Mouse (Mus musculus) adrenal gland (tissue): Measurements from ENCODE around the gene Creld1.

Experiments used
- intact Hi-C: fragments of 180-260 bp; cut with DNase I; formaldehyde crosslinking; loops from one replicate; pipeline ENCODE4 v1.15.1; 2025

The Creld1 gene

DNA sequence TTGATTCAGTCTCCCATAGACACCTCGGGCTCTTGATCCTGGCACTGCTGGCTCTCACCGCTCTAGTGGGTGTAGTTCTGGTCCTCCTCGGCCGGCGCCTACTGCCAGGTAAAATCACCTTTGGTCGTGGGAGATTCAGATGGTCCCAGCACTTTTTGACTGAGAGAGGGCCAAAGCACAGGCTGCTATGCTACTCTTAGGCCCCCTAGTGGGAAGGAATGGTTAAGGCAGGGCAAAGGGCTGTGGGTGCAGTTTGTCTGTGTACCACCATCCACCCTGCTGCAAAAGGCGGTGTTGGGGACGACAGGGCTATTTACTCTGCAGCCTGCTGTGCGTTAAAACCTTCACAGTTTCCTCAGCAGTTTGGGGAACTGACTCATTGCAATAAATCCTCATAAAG is 14.1 kb upstream of the Creld1 start:
- intact Hi-C loops: no loop called here

- intact Hi-C loops: no loop called here
Observed at GRCm38 (mm10) chr6:113469432-113469831, 13.7 kb upstream of the Creld1 start.

GRCm38 (mm10) chr6:113471297-113471936 is 11.7 kb upstream of the Creld1 start, which contains the start of gene Il17rc:
Gene Il17rc, plus strand, starts transcription at chr6:113471427.
- intact Hi-C loops: no loop called here

GRCm38 (mm10) chr6:113472061-113472460 is 11.0 kb upstream of the Creld1 start:
- intact Hi-C loops: no loop called here

- intact Hi-C loops: no loop called here
Observed at GRCm38 (mm10) chr6:113473246-113473645, 9.9 kb upstream of the Creld1 start.

- intact Hi-C loops: no loop called here
Observed at GRCm38 (mm10) chr6:113473715-113474114, 9.4 kb upstream of the Creld1 start.

DNA sequence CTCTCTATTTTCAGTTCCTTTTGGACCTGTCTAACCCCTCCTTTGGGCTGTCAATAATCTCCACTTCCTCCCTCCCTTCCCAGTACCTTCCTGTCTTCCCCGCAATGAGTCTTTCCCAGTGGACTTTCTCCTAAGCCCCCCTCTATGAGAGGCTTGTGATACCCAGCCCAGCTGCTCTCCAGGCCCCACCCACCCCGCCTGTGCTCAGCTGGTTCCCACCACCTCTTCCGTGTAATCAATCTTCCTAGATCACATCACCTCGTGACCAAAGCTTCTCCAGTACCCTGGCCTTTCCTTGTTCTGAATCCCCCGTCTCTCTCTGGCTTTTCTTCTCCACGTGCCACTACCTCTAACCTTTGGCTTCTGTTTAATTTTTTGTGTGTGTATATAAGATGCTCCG is 5.7 kb upstream of the Creld1 start:
- intact Hi-C loops: no loop called here

GRCm38 (mm10) chr6:113478906-113479305 is 4.2 kb upstream of the Creld1 start:
- intact Hi-C loops: no loop called here

DNA sequence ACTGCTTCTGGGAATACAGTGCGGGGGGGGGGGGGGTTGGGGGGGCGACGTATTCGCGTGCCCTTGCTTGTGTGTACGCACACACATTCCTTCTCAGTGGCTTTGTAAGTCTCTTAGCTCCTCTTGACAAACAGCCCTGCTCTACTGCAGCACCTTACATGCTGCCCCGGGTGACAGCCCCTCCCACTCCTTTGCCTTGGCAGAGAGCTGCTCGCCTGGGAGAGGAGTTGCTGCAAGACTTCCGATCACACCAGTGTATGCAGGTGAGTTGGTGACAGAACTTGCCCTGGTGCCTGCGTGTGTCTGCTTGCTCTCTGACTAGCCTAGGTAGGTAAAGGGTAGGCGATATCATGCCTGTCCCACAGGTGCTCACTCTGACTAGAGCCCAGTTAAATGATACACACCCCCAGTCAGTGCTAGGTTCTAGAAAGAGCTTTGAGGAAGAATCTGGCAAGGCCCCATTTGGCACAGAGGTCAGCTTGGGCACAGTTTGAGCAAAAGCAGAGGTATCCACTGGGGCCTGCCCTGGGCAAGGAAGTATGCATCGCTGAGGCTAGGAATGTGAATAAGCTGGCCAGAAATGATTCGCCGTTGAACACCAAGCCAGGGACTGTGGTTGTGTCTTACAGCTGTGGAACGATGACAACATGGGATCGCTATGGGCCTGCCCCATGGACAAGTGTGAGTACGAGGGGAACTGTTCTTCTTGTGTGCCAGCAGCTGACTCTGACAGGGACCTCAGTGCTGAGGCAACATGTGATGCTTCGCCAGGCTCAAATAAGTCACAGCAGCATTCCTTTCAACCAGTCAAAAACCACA is 2.3 kb upstream of the Creld1 start:
- intact Hi-C loops: no loop called here

DNA sequence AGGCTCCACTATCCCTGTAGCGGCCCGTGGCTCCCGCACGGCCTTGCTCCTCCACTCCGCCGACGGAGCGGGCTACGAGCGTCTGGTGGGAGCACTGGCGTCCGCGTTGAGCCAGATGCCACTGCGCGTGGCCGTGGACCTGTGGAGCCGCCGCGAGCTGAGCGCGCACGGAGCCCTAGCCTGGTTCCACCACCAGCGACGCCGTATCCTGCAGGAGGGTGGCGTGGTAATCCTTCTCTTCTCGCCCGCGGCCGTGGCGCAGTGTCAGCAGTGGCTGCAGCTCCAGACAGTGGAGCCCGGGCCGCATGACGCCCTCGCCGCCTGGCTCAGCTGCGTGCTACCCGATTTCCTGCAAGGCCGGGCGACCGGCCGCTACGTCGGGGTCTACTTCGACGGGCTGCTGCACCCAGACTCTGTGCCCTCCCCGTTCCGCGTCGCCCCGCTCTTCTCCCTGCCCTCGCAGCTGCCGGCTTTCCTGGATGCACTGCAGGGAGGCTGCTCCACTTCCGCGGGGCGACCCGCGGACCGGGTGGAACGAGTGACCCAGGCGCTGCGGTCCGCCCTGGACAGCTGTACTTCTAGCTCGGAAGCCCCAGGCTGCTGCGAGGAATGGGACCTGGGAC is 509 bp upstream of the Creld1 start:
- intact Hi-C loops: no loop called here

GRCm38 (mm10) chr6:113483729-113484128 is 632 bp downstream of the Creld1 start:
- intact Hi-C loops: no loop called here

DNA sequence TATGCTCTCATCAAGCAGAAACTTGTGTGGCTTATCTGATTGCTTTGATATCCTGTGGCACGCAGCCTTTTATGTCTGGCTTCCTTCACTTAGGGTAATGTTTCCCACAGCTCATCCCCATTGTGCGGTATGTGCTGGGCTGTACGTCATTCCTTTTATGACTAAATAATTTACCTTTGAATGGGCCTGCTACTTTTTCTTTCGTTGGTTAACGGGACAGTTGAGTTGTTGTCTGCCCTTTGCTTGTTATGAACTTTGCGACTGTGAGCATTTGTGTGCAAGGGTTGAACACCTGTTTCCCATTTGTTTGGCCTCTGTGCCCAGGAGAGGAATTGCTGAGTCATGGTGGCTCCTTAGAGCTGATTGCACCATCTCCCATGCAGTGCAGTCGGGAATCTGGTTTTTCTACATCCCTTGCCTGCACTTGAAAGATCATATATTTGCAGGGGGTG is 4.1 kb downstream of the Creld1 start:
- intact Hi-C loops: no loop called here

GRCm38 (mm10) chr6:113489410-113489809 is 6.3 kb downstream of the Creld1 start:
- intact Hi-C loops: no loop called here

DNA sequence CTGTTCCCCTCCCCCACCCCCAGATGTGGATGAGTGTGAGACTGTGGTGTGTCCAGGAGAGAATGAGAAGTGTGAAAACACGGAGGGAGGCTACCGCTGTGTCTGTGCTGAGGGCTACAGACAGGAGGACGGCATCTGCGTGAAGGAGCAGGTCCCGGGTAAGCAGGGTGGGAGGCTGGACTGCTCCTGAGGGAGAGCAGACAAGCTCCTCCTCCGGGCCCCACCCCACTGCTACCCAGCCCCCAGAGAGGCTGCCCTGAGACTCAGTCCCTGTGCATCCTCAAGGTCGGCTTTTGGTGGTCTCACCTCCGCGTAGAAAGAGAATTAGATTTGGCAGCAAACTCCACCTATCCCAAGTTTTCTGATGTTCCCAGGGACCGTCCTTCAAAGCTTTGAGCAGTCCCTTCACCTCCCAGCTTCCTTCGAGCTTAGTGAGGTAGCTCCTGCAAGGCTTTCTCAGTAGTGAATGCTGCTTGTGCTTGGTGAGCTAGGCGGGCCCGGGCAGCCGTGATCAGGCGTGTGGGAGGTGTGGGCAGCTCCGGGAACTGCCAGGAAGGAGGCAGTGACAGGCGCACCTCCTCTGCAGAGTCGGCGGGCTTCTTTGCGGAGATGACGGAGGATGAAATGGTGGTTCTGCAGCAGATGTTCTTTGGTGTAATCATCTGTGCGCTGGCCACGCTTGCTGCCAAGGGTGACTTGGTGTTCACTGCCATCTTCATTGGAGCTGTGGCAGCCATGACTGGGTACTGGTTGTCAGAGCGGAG is 9.2 kb downstream of the Creld1 start:
- intact Hi-C loops: loop anchor here (5.0 kb wide), 1 partner anchor 110 kb away; the partner anchor contains the start of genes Brk1 and Fancd2os

- intact Hi-C loops: loop anchor here (5.0 kb wide), 1 partner anchor 108 kb away; the partner anchor contains the start of genes Brk1 and Fancd2os
Observed at GRCm38 (mm10) chr6:113494258-113494788, 11.2 kb downstream of the Creld1 start.

- intact Hi-C loops: no loop called here
Observed at GRCm38 (mm10) chr6:113495071-113495675, 12.1 kb downstream of the Creld1 start.

DNA sequence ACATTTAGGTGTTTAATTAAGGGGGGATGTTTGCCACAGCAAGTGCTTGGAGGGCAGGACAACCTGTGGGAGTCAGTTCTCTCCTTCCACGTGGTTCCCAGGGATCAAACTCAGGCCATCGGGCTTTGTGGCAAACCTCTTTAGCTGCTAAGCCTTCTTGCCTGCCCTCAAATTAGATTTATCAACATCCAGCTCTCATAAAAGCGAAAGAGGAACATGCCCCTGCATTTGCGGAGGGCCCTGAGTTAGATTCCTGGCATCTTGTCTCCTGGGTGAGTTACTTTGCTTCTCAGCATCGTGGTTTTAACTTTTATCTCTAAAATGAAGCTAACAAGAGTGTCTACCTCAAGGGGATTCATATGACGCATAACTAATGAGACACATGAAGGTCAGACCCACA is 16.2 kb downstream of the Creld1 start:
- intact Hi-C loops: no loop called here

- intact Hi-C loops: no loop called here
Observed at GRCm38 (mm10) chr6:113501388-113502084, 18.4 kb downstream of the Creld1 start, which contains the start of gene Prrt3. Gene Prrt3, minus strand, starts transcription at chr6:113501931.

DNA sequence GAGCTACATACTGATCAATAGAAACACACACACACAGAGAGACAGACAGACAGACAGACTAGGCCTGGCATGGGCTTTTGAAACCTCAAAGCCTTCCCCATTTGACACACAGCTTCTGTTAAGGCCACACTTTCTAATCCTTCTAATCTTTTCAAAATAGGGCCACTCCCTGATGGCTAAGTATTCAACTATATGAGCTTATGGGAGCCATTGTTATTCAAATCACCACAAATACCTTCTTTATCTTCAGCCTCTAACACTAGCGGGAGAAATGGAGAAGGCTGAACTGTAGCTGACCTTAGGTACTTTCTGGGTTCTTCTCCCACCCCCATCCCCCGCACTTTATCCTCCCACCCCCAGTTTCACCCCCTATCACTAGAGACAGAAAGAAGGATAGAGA is 19.7 kb downstream of the Creld1 start:
- intact Hi-C loops: no loop called here

DNA sequence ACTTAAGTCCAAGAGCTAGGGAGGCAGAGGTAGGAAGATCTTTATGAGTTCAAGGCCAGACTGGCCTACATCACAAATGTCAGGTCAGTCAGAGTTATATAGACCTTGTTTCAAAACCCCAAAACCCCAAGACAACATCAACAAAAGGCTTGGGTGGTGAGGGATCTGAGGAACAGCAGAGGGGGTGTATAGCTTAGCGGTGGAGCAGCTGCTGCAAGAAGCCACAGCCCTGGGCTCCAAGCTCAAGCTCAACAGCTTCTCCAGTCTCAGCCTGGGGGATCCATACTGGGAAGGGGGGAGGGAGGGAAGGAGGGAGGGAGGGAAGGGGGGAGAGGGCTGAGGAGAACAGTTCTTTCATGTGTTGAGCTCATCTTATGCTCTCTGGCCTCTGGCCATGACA is 22.6 kb downstream of the Creld1 start:
- intact Hi-C loops: no loop called here
